Mouse (Mus musculus): ENCODE results near the gene 1600002K03Rik. TPM values are rescaled to one million over a fixed set of nuclear protein-coding genes. Genes with fewer than 3 reads are reported as not detected.
A peak's percentile ranks its signal among the peaks of the same experiment; 100 is the strongest.

Gene 1600002K03Rik
- polyA plus RNA-seq, 1 experiment from 2014 or later = 11.2 TPM

- H3K4me3 ChIP-seq (replicated peaks) = no peak overlapping the region
- H3K27ac ChIP-seq = no peak overlapping the region
- H3K9ac ChIP-seq = no peak overlapping the region
- peaks cover 25% of the 10 kb centered on the region; the same call in 1 of the 2 replicates for H3K36me3 ChIP-seq
- no peak for ATAC-seq (replicated peaks; ENCODE audit: low FRiP score)
- H3K4me2 ChIP-seq = no peak overlapping the region
- WGBS = 91% methylated on average over 10 of the region's 10 CpGs
- no peaks in the 10 kb centered on the region for H3K9me3 ChIP-seq (replicated peaks)
- H3K27me3 ChIP-seq = peaks cover 53% of the 10 kb centered on the region
- H3K4me1 ChIP-seq = peaks cover 19% of the 10 kb centered on the region
These were observed 15.0 kb downstream of the 1600002K03Rik start for GRCm38 (mm10) chr10:80187739-80188138.

GRCm38 (mm10) chr10:80188453-80189024, 15.8 kb downstream of the 1600002K03Rik start:
- peaks cover 25% of the 10 kb centered on the region; the same call in 1 of the 2 replicates for H3K36me3 ChIP-seq
- H3K4me2 ChIP-seq = no peak overlapping the region
- H3K4me3 ChIP-seq (replicated peaks) = no peak overlapping the region
- no peaks in the 10 kb centered on the region for H3K9me3 ChIP-seq (replicated peaks)
- H3K4me1 ChIP-seq = peaks cover 22% of the 10 kb centered on the region
- peaks cover 59% of the 10 kb centered on the region for H3K27me3 ChIP-seq
- 76% methylated on average over 15 of the region's 15 CpGs for WGBS
- H3K9ac ChIP-seq = no peak overlapping the region
- no peak overlapping the region for H3K27ac ChIP-seq
- ATAC-seq (replicated peaks; ENCODE audit: low FRiP score) = no peak

GRCm38 (mm10) chr10:80189999-80190398, 17.3 kb downstream of the 1600002K03Rik start:
- Histone ChIP-seq H3K27ac (no peak overlapping the region), H3K9ac (peak overlapping the region; percentile 31), H3K4me3 (replicated peaks) (peak overlapping the region; percentile 45), H3K4me2 (peak overlapping the region; percentile 86), H3K27me3 (peaks cover 68% of the 10 kb centered on the region), H3K9me3 (replicated peaks) (no peaks in the 10 kb centered on the region), H3K4me1 (peaks cover 22% of the 10 kb centered on the region), H3K36me3 (peaks cover 25% of the 10 kb centered on the region; the same call in 1 of the 2 replicates)
- WGBS = 7% methylated on average over 21 of the region's 21 CpGs
- ATAC-seq (replicated peaks; ENCODE audit: low FRiP score) = no peak

- peak overlapping the region; percentile 31 for H3K9ac ChIP-seq
- H3K36me3 ChIP-seq = peaks cover 25% of the 10 kb centered on the region; the same call in 1 of the 2 replicates
- H3K27me3 ChIP-seq = peaks cover 72% of the 10 kb centered on the region
- peak overlapping the region; percentile 86 for H3K4me2 ChIP-seq
- peak overlapping the region; percentile 45 for H3K4me3 ChIP-seq (replicated peaks)
- ATAC-seq (replicated peaks; ENCODE audit: low FRiP score) = no peak; the same call in 1 of the 2 replicates
- H3K4me1 ChIP-seq = peaks cover 22% of the 10 kb centered on the region
- under 1% methylated on average over 47 of the region's 48 CpGs for WGBS
- no peak overlapping the region for H3K27ac ChIP-seq
- no peaks in the 10 kb centered on the region for H3K9me3 ChIP-seq (replicated peaks)
These were observed 17.8 kb downstream of the 1600002K03Rik start for GRCm38 (mm10) chr10:80190491-80191051.

GRCm38 (mm10) chr10:80193976-80194375, 21.2 kb downstream of the 1600002K03Rik start:
- Histone ChIP-seq H3K9me3 (replicated peaks) (no peaks in the 10 kb centered on the region), H3K4me1 (peaks cover 34% of the 10 kb centered on the region), H3K27me3 (peaks cover 55% of the 10 kb centered on the region), H3K4me3 (replicated peaks) (no peak overlapping the region), H3K27ac (no peak overlapping the region), H3K4me2 (no peak overlapping the region), H3K36me3 (peaks cover 3% of the 10 kb centered on the region; the same call in 1 of the 2 replicates), H3K9ac (no peak overlapping the region)
- 89% methylated on average over 6 of the region's 6 CpGs for WGBS
- no peak for ATAC-seq (replicated peaks; ENCODE audit: low FRiP score)

GRCm38 (mm10) chr10:80194441-80194840, 21.7 kb downstream of the 1600002K03Rik start:
- 65% methylated on average over 8 of the region's 8 CpGs for WGBS
- H3K9me3 ChIP-seq (replicated peaks) = no peaks in the 10 kb centered on the region

GRCm38 (mm10) chr10:80196167-80196566, 23.4 kb downstream of the 1600002K03Rik start:
- H3K4me2 ChIP-seq = no peak overlapping the region
- no peak for ATAC-seq (replicated peaks; ENCODE audit: low FRiP score)
- H3K9ac ChIP-seq = no peak overlapping the region
- H3K4me3 ChIP-seq (replicated peaks) = no peak overlapping the region
- H3K27me3 ChIP-seq = peaks cover 33% of the 10 kb centered on the region
- H3K9me3 ChIP-seq (replicated peaks) = no peaks in the 10 kb centered on the region
- H3K27ac ChIP-seq = no peak overlapping the region
- WGBS = 93% methylated on average over 1 of the region's 1 CpGs
- peaks cover 22% of the 10 kb centered on the region for H3K4me1 ChIP-seq
- no peaks in the 10 kb centered on the region for H3K36me3 ChIP-seq

More at GRCm38 (mm10) chr10:80194441-80194840, 21.7 kb downstream of the 1600002K03Rik start:
- Histone ChIP-seq H3K4me3 (replicated peaks) (no peak overlapping the region), H3K4me1 (peaks cover 34% of the 10 kb centered on the region), H3K4me2 (no peak overlapping the region), H3K27me3 (peaks cover 50% of the 10 kb centered on the region), H3K9ac (no peak overlapping the region), H3K27ac (no peak overlapping the region), H3K36me3 (no peaks in the 10 kb centered on the region)
- ATAC-seq (replicated peaks; ENCODE audit: low FRiP score) = no peak

GRCm38 (mm10) chr10:80196778-80197581, 24.2 kb downstream of the 1600002K03Rik start:
- Histone ChIP-seq H3K4me2 (no peak overlapping the region), H3K9me3 (replicated peaks) (no peaks in the 10 kb centered on the region), H3K36me3 (no peaks in the 10 kb centered on the region), H3K4me3 (replicated peaks) (no peak overlapping the region), H3K9ac (no peak overlapping the region), H3K27ac (no peak overlapping the region), H3K4me1 (peaks cover 22% of the 10 kb centered on the region), H3K27me3 (peaks cover 26% of the 10 kb centered on the region)
- peak; percentile 20; the same call in 1 of the 2 replicates for ATAC-seq (replicated peaks; ENCODE audit: low FRiP score)
- WGBS = 61% methylated on average over 33 of the region's 33 CpGs

- no peak overlapping the region for H3K4me2 ChIP-seq
- peaks cover 24% of the 10 kb centered on the region for H3K4me1 ChIP-seq
- H3K27me3 ChIP-seq = 0 out of 2 replicates have a peak, but pooled peaks cover 5% of the 10 kb centered on the region
- H3K4me3 ChIP-seq (replicated peaks) = no peak overlapping the region
- H3K9me3 ChIP-seq (replicated peaks) = no peaks in the 10 kb centered on the region
- ATAC-seq (replicated peaks; ENCODE audit: low FRiP score) = peak; percentile 72
- no peak overlapping the region for H3K9ac ChIP-seq
- WGBS = 49% methylated on average over 3 of the region's 3 CpGs
- H3K36me3 ChIP-seq = no peaks in the 10 kb centered on the region
- no peak overlapping the region for H3K27ac ChIP-seq
These were observed 26.8 kb downstream of the 1600002K03Rik start for GRCm38 (mm10) chr10:80199440-80200008.

GRCm38 (mm10) chr10:80200485-80200884, 27.7 kb downstream of the 1600002K03Rik start:
- no peak for ATAC-seq (replicated peaks; ENCODE audit: low FRiP score)
- Histone ChIP-seq H3K4me3 (replicated peaks) (no peak overlapping the region), H3K27ac (no peak overlapping the region), H3K9me3 (replicated peaks) (no peaks in the 10 kb centered on the region), H3K4me2 (no peak overlapping the region), H3K27me3 (no peaks in the 10 kb centered on the region), H3K36me3 (no peaks in the 10 kb centered on the region), H3K9ac (no peak overlapping the region), H3K4me1 (peaks cover 24% of the 10 kb centered on the region)
- 83% methylated on average over 6 of the region's 6 CpGs for WGBS

- WGBS = 27% methylated on average over 7 of the region's 7 CpGs
- no peak for ATAC-seq (replicated peaks; ENCODE audit: low FRiP score)
- Histone ChIP-seq H3K4me2 (no peak overlapping the region), H3K27ac (no peak overlapping the region), H3K36me3 (no peaks in the 10 kb centered on the region), H3K4me1 (peaks cover 13% of the 10 kb centered on the region), H3K9ac (no peak overlapping the region), H3K9me3 (replicated peaks) (no peaks in the 10 kb centered on the region), H3K27me3 (peaks cover 17% of the 10 kb centered on the region), H3K4me3 (replicated peaks) (no peak overlapping the region)
These were observed 31.3 kb downstream of the 1600002K03Rik start for GRCm38 (mm10) chr10:80204055-80204454.

- WGBS = 89% methylated on average over 1 of the region's 1 CpGs
- H3K4me3 ChIP-seq (replicated peaks) = no peak overlapping the region
- H3K27me3 ChIP-seq = peaks cover 22% of the 10 kb centered on the region
- H3K4me2 ChIP-seq = no peak overlapping the region
- no peak for ATAC-seq (replicated peaks; ENCODE audit: low FRiP score)
- H3K9ac ChIP-seq = no peak overlapping the region
- no peak overlapping the region for H3K27ac ChIP-seq
- no peaks in the 10 kb centered on the region for H3K9me3 ChIP-seq (replicated peaks)
- H3K36me3 ChIP-seq = no peaks in the 10 kb centered on the region
- peaks cover 13% of the 10 kb centered on the region for H3K4me1 ChIP-seq
These were observed 34.5 kb downstream of the 1600002K03Rik start for GRCm38 (mm10) chr10:80207201-80207600.
